In genomic region chr4:71316605-71317004, GRCm38 (mm10) we compare ENCODE assay signal across 27 mouse cellular contexts.
DNase-seq lines count a peak whose midpoint lies in the region; ATAC-seq lines count a peak whose summit lies in the region.
"Had no signal": no experiment of that assay in that cellular context is flagged by ENCODE, and none has a peak within 500 bp of the region (broad histone marks: within the 10 kb centered on the region; RNA-seq: fewer than 3 reads in every experiment).

No protein-coding gene starts in this region.

- H3K9me3 ChIP-seq in hindbrain, embryonic 11.5 days (ENCODE audit: control insufficient read depth, low read length): no peaks in the 10 kb centered on the region
- no peaks in the 10 kb centered on the region for H3K9me3 ChIP-seq in hindbrain, embryonic 14.5 days (ENCODE audit: control insufficient read depth, low read length)
- no peaks in the 10 kb centered on the region for H3K9me3 ChIP-seq in neural tube, embryonic 12.5 days
- H3K9me3 ChIP-seq in forebrain, embryonic 13.5 days (replicated peaks): no peaks in the 10 kb centered on the region
- H3K9me3 ChIP-seq: embryonic facial prominence, embryonic 13.5 days; G1E; heart, embryonic 10.5 days; limb, embryonic 12.5 days had no signal

- no peak for DNase-seq in hindbrain, embryonic 11.5 days (ENCODE audit: low spot score)
- no peak for DNase-seq in hindbrain, embryonic 14.5 days (ENCODE audit: low spot score)
- DNase-seq in neural tube, embryonic 10.5 days (ENCODE audit: extremely low spot score, low spot score): no peak
- no peak for DNase-seq in adrenal gland, postnatal 25 days
- no peak for DNase-seq in urinary bladder, postnatal 25 days (ENCODE audit: low spot score)
- DNase-seq: adrenal gland, postnatal 10 days; cerebellum, adult 11 months; cerebellum, adult 9-11 months; heart, postnatal 4 days; kidney, postnatal 36 days; liver, postnatal 0 days; midbrain, embryonic 14.5 days; thymus, postnatal 14 days had no signal

- ATAC-seq in hindbrain, embryonic 11.5 days (ENCODE audit: low FRiP score): peak; percentile 74
- no peak for ATAC-seq in hindbrain, embryonic 14.5 days (ENCODE audit: low FRiP score)
- peak; percentile 71 for ATAC-seq in neural tube, embryonic 12.5 days (ENCODE audit: low FRiP score, low read depth)
- ATAC-seq in forebrain, embryonic 13.5 days: peak; percentile 48; the same call in 1 of the 2 replicates
- ATAC-seq in cerebellum, adult (ENCODE audit: insufficient number of reproducible peaks, low FRiP score, low TSS enrichment): no peak
- ATAC-seq: CD4-positive, CD25-positive, alpha-beta regulatory T cell, adult 4 months; intestine, postnatal 0 days; liver, postnatal 0 days; lung, postnatal 0 days; Patski had no signal

- no peaks in the 10 kb centered on the region for H3K4me1 ChIP-seq in hindbrain, embryonic 11.5 days (replicated peaks; ENCODE audit: control insufficient read depth, insufficient read depth, low read length)
- H3K4me1 ChIP-seq in hindbrain, embryonic 14.5 days (replicated peaks; ENCODE audit: control insufficient read depth, insufficient read depth, low read length): no peaks in the 10 kb centered on the region
- no peaks in the 10 kb centered on the region for H3K4me1 ChIP-seq in neural tube, embryonic 12.5 days
- no peaks in the 10 kb centered on the region for H3K4me1 ChIP-seq in forebrain, embryonic 13.5 days
- H3K4me1 ChIP-seq: embryonic facial prominence, embryonic 13.5 days; heart, embryonic 10.5 days; limb, embryonic 12.5 days had no signal

- no peaks in the 10 kb centered on the region for H3K27me3 ChIP-seq in hindbrain, embryonic 11.5 days (ENCODE audit: control insufficient read depth, insufficient read depth, low read length)
- no peaks in the 10 kb centered on the region for H3K27me3 ChIP-seq in hindbrain, embryonic 14.5 days (ENCODE audit: control insufficient read depth, insufficient read depth, low read length)
- no peaks in the 10 kb centered on the region for H3K27me3 ChIP-seq in neural tube, embryonic 12.5 days (replicated peaks)
- no peaks in the 10 kb centered on the region for H3K27me3 ChIP-seq in forebrain, embryonic 13.5 days
- H3K27me3 ChIP-seq: embryonic facial prominence, embryonic 13.5 days; limb, embryonic 12.5 days; Patski had no signal

- H3K27ac ChIP-seq in hindbrain, embryonic 11.5 days (ENCODE audit: low read depth, low read length): no peak overlapping the region
- no peak overlapping the region for H3K27ac ChIP-seq in hindbrain, embryonic 14.5 days
- H3K27ac ChIP-seq in neural tube, embryonic 12.5 days: no peak overlapping the region
- H3K27ac ChIP-seq in forebrain, embryonic 13.5 days: no peak overlapping the region
- H3K27ac ChIP-seq: embryonic facial prominence, embryonic 13.5 days; heart, embryonic 10.5 days; limb, embryonic 12.5 days had no signal

- no peak overlapping the region for H3K9ac ChIP-seq in hindbrain, embryonic 11.5 days (ENCODE audit: low read depth, low read length)
- H3K9ac ChIP-seq in hindbrain, embryonic 14.5 days: no peak overlapping the region
- no peak overlapping the region for H3K9ac ChIP-seq in neural tube, embryonic 12.5 days
- no peak overlapping the region for H3K9ac ChIP-seq in forebrain, embryonic 13.5 days
- H3K9ac ChIP-seq: embryonic facial prominence, embryonic 13.5 days; limb, embryonic 12.5 days; liver, postnatal 0 days had no signal

- no peaks in the 10 kb centered on the region for H3K36me3 ChIP-seq in hindbrain, embryonic 11.5 days (ENCODE audit: control insufficient read depth, insufficient read depth, low read length)
- H3K36me3 ChIP-seq in hindbrain, embryonic 14.5 days (replicated peaks; ENCODE audit: control insufficient read depth, insufficient read depth): no peaks in the 10 kb centered on the region
- H3K36me3 ChIP-seq in neural tube, embryonic 12.5 days: no peaks in the 10 kb centered on the region
- no peaks in the 10 kb centered on the region for H3K36me3 ChIP-seq in forebrain, embryonic 13.5 days (ENCODE audit: poor library complexity, severe bottlenecking)
- H3K36me3 ChIP-seq: embryonic facial prominence, embryonic 13.5 days; G1E; heart, embryonic 10.5 days; limb, embryonic 12.5 days had no signal

- no peak overlapping the region for H3K4me3 ChIP-seq in hindbrain, embryonic 11.5 days (ENCODE audit: low read depth, low read length)
- no peak overlapping the region for H3K4me3 ChIP-seq in hindbrain, embryonic 14.5 days (replicated peaks; ENCODE audit: low read length)
- no peak overlapping the region for H3K4me3 ChIP-seq in neural tube, embryonic 12.5 days
- no peak overlapping the region for H3K4me3 ChIP-seq in forebrain, embryonic 13.5 days
- H3K4me3 ChIP-seq: embryonic facial prominence, embryonic 13.5 days; erythroblast, embryonic 14.5 days; heart, embryonic 10.5 days; limb, embryonic 12.5 days; myocyte had no signal

- H3K4me2 ChIP-seq in hindbrain, embryonic 11.5 days (replicated peaks; ENCODE audit: low read depth, low read length): no peak overlapping the region
- H3K4me2 ChIP-seq in hindbrain, embryonic 14.5 days (replicated peaks): no peak overlapping the region
- H3K4me2 ChIP-seq in neural tube, embryonic 12.5 days (replicated peaks): no peak overlapping the region
- H3K4me2 ChIP-seq in forebrain, embryonic 13.5 days: no peak overlapping the region
- H3K4me2 ChIP-seq: embryonic facial prominence, embryonic 13.5 days; limb, embryonic 12.5 days; liver, embryonic 11.5 days had no signal

Comparison
In these comparisons a context has a peak if more than half of its experiments do, and no peak if none do; other contexts are left out.
1. ATAC-seq: peak in hindbrain, embryonic 11.5 days (single experiment), neural tube, embryonic 12.5 days (single experiment) and forebrain, embryonic 13.5 days (single experiment); none in hindbrain, embryonic 14.5 days (single experiment) and cerebellum, adult (single experiment).